Mouse (Mus musculus) limb, embryonic 10.5 days (tissue): ENCODE data around the gene Ccdc60. TPM values are rescaled to one million over a fixed set of nuclear protein-coding genes. Genes with fewer than 3 reads are reported as not detected.

Source experiments
- polyA plus RNA-seq: library from polyadenylated mRNA; unstranded; fragments of >200 nt; fragmentation: Nextera tagmentation; extraction: Ambion mirVana; gene quantifications from 2 replicates; pipeline ENCODE4 v1.2.1, GENCODE M21; 2016

Ccdc60 gene
- polyA plus RNA-seq, 1 experiment from 2014 or later: 1.1 TPM

Other genes with a start within 250 kb of the Ccdc60 start
- gene Tmem233, start 205.7 kb downstream of the Ccdc60 start, polyA plus RNA-seq: not detected in 2 replicates
- 8.8 and 9.7 TPM in 2 replicates for gene Hspb8, start 133.9 kb upstream of the Ccdc60 start, polyA plus RNA-seq